In genomic region chr2:51542272-51542671, GRCm38 (mm10) we compare ENCODE assay signal across 10 mouse cellular contexts.
DNase-seq lines count a peak whose midpoint lies in the region; ATAC-seq lines count a peak whose summit lies in the region.
"Had no signal": no experiment of that assay in that cellular context is flagged by ENCODE, and none has a peak within 500 bp of the region (broad histone marks: within the 10 kb centered on the region; RNA-seq: fewer than 3 reads in every experiment).

No protein-coding gene starts in this region.

- no peak overlapping the region for H3K4me3 ChIP-seq in embryonic facial prominence, embryonic 11.5 days (ENCODE audit: low read depth, low read length)
- H3K4me3 ChIP-seq in embryonic facial prominence, embryonic 10.5 days, result no peak overlapping the region
- H3K4me3 ChIP-seq in heart, embryonic 12.5 days, result no peak overlapping the region
- H3K4me3 ChIP-seq: erythroblast, embryonic 14.5 days; myocyte had no signal

- no peaks in the 10 kb centered on the region for H3K36me3 ChIP-seq in embryonic facial prominence, embryonic 11.5 days (replicated peaks; ENCODE audit: control insufficient read depth, insufficient read depth, low read depth, low read length)
- no peaks in the 10 kb centered on the region for H3K36me3 ChIP-seq in embryonic facial prominence, embryonic 10.5 days (replicated peaks)
- H3K36me3 ChIP-seq in heart, embryonic 12.5 days, result no peaks in the 10 kb centered on the region

- peak; percentile 22 for DNase-seq in embryonic facial prominence, embryonic 11.5 days (ENCODE audit: low spot score)
- no peak for DNase-seq in embryonic facial prominence, embryonic 10.5 days (ENCODE audit: low spot score)
- DNase-seq in left cerebral cortex, postnatal 4 days, result peak; percentile 38
- no peak for DNase-seq in left cerebral cortex, postnatal 36 days (ENCODE audit: low spot score in 2 of 2)
- DNase-seq in ES-CJ7 (ENCODE audit: low read depth, low spot score), result peak; percentile 43
- peak; percentile 11 for DNase-seq in kidney, postnatal 14 days
- no peak for DNase-seq in urinary bladder, adult 18-20 months (ENCODE audit: low spot score in 2 of 2)

- WGBS in embryonic facial prominence, embryonic 11.5 days, result 81% methylated on average over 4 of the region's 4 CpGs
- WGBS in embryonic facial prominence, embryonic 10.5 days, result 82% methylated on average over 4 of the region's 4 CpGs
- 69% methylated on average over 4 of the region's 4 CpGs for whole genome bisulfite sequencing in heart, embryonic 12.5 days

- no peak overlapping the region for H3K27ac ChIP-seq in embryonic facial prominence, embryonic 11.5 days (replicated peaks; ENCODE audit: low read depth, low read length)
- no peak overlapping the region for H3K27ac ChIP-seq in embryonic facial prominence, embryonic 10.5 days (replicated peaks)
- no peak overlapping the region for H3K27ac ChIP-seq in heart, embryonic 12.5 days (ENCODE audit: poor library complexity, severe bottlenecking)

- no peak overlapping the region for H3K4me2 ChIP-seq in embryonic facial prominence, embryonic 11.5 days (ENCODE audit: low read depth, low read length)
- H3K4me2 ChIP-seq in heart, embryonic 12.5 days, result no peak overlapping the region

- no peaks in the 10 kb centered on the region for H3K4me1 ChIP-seq in embryonic facial prominence, embryonic 11.5 days (ENCODE audit: control insufficient read depth, insufficient read depth, low read length)
- no peaks in the 10 kb centered on the region for H3K4me1 ChIP-seq in embryonic facial prominence, embryonic 10.5 days
- no peaks in the 10 kb centered on the region for H3K4me1 ChIP-seq in heart, embryonic 12.5 days (replicated peaks)

- no peaks in the 10 kb centered on the region for H3K9me3 ChIP-seq in embryonic facial prominence, embryonic 11.5 days (replicated peaks; ENCODE audit: control insufficient read depth, low read length)
- no peaks in the 10 kb centered on the region for H3K9me3 ChIP-seq in embryonic facial prominence, embryonic 10.5 days
- H3K9me3 ChIP-seq in heart, embryonic 12.5 days (replicated peaks), result peaks cover 6% of the 10 kb centered on the region; the same call in 1 of the 2 replicates

- intact Hi-C loops in left cerebral cortex, postnatal 4 days (cut with DNase I), result no loop called here
- intact Hi-C loops in left cerebral cortex, postnatal 36 days (cut with DNase I), result no loop called here

- ATAC-seq in embryonic facial prominence, embryonic 11.5 days (replicated peaks; ENCODE audit: insufficient number of reproducible peaks, low FRiP score, low TSS enrichment, low read depth), result no peak
- no peak for ATAC-seq in heart, embryonic 12.5 days (ENCODE audit: insufficient number of reproducible peaks, low FRiP score)

- no peak overlapping the region for H3K9ac ChIP-seq in embryonic facial prominence, embryonic 11.5 days (replicated peaks; ENCODE audit: low read length)
- H3K9ac ChIP-seq in heart, embryonic 12.5 days, result no peak overlapping the region

- H3K27me3 ChIP-seq in embryonic facial prominence, embryonic 11.5 days (ENCODE audit: control insufficient read depth, insufficient read depth, low read length), result no peaks in the 10 kb centered on the region
- H3K27me3 ChIP-seq in embryonic facial prominence, embryonic 10.5 days (replicated peaks; ENCODE audit: low read depth, poor library complexity, severe bottlenecking), result no peaks in the 10 kb centered on the region
- H3K27me3 ChIP-seq in heart, embryonic 12.5 days (replicated peaks), result no peaks in the 10 kb centered on the region

Comparison
In these comparisons a context has a peak if more than half of its experiments do, and no peak if none do; other contexts are left out.
1. DNase-seq: peak in embryonic facial prominence, embryonic 11.5 days (single experiment), left cerebral cortex, postnatal 4 days (single experiment), ES-CJ7 (single experiment) and kidney, postnatal 14 days (single experiment); none in embryonic facial prominence, embryonic 10.5 days (single experiment), left cerebral cortex, postnatal 36 days (0 of 2) and urinary bladder, adult 18-20 months (0 of 2).